Mouse (Mus musculus): ENCODE measurements at regions not wholly inside any gene's neighbourhood (a gene's known extent, or its start where the extent isn't known, plus 50 kb on each side); places are given as distances from the start of the nearest gene placed in this dataset.
"Not testable (repeated sequence)": the region's sequence is repeated elsewhere in the genome, so short reads cannot be mapped to it uniquely, and the experiment has no call there.

DNA sequence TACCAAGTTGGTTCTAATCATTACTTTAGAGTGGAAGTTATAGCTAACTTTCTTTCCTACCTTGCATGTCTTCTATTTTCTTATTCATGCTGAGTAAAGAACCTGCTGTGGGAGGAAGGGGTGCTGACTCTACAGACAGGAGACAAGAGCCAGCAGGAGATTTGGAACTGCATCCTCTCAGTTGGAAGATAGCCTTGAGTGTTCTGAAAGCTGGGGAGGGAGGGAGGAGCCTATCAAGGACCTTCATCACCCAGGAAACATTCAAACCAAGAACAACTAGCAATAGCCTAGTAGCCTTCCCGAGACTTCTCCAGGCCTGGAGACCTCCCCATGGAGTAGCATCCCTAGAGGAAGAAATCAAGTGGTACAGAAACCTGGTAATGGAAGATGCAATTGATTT, 146.1 kb upstream of the Zfp648 start:
- no peaks in the 10 kb centered on the region for H3K9me3 ChIP-seq (replicated peaks)
- no peak for ATAC-seq (ENCODE audit: insufficient number of reproducible peaks, low FRiP score)
- no peaks in the 10 kb centered on the region for H3K27me3 ChIP-seq (replicated peaks)
- no peak overlapping the region for H3K27ac ChIP-seq (ENCODE audit: poor library complexity, severe bottlenecking)
- H3K4me1 ChIP-seq (replicated peaks) = no peaks in the 10 kb centered on the region
- no peaks in the 10 kb centered on the region for H3K36me3 ChIP-seq
- H3K4me3 ChIP-seq = no peak overlapping the region
- H3K4me2 ChIP-seq = no peak overlapping the region
- 49% methylated on average over 1 of the region's 1 CpGs for WGBS
- no peak overlapping the region for H3K9ac ChIP-seq

DNA sequence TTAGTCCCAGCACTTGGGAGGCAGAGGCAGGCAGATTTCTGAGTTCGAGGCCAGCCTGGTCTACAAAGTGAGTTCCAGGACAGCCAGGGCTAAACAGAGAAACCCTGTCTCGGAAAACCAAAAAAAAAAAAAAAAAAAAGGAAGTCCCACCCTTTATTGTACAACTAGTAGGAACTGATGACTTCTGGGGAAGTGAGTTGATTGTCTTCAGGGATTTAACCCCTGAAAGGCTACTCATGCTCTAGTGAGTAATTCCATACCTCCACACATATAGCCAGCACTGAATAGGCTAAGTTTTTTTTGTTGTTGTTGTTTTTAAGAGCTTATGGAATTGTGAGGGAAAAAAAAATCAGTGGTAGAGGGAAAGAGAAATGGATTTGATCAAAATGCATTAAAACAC, 139.6 kb upstream of the Zfp648 start:
- H3K4me1 ChIP-seq (replicated peaks); H3K27me3 ChIP-seq (replicated peaks); H3K9me3 ChIP-seq (replicated peaks); H3K4me2 ChIP-seq; ATAC-seq (ENCODE audit: insufficient number of reproducible peaks, low FRiP score); H3K9ac ChIP-seq; H3K27ac ChIP-seq (ENCODE audit: poor library complexity, severe bottlenecking); H3K4me3 ChIP-seq; H3K36me3 ChIP-seq: not testable (repeated sequence)
- WGBS = 66% methylated on average over 2 of the region's 2 CpGs

DNA sequence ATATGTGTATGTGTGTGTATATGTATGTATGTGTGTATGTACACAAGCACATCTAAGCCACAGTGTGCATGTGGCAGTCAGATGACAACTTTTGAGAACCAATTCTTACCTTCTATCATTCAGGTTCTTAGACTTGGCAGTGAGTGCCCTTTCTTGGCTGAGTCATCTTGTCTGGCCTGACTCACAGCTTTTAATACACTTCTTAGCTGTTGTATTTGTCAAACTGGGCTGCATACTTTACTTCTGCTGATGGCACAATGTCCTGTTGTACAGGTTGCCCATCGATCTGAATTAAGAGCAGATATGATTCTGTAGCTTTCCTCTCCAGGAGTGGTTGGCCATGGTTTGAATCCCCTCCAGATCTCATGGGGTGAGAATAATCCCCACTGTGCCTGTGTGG, 139.1 kb upstream of the Zfp648 start:
- no peak overlapping the region for H3K4me3 ChIP-seq
- no peaks in the 10 kb centered on the region for H3K9me3 ChIP-seq (replicated peaks)
- H3K4me2 ChIP-seq = no peak overlapping the region
- no peak for ATAC-seq (ENCODE audit: insufficient number of reproducible peaks, low FRiP score)
- H3K4me1 ChIP-seq (replicated peaks) = no peaks in the 10 kb centered on the region
- 74% methylated on average over 1 of the region's 1 CpGs for WGBS
- no peaks in the 10 kb centered on the region for H3K36me3 ChIP-seq
- no peak overlapping the region for H3K9ac ChIP-seq
- no peaks in the 10 kb centered on the region for H3K27me3 ChIP-seq (replicated peaks)
- no peak overlapping the region for H3K27ac ChIP-seq (ENCODE audit: poor library complexity, severe bottlenecking)

DNA sequence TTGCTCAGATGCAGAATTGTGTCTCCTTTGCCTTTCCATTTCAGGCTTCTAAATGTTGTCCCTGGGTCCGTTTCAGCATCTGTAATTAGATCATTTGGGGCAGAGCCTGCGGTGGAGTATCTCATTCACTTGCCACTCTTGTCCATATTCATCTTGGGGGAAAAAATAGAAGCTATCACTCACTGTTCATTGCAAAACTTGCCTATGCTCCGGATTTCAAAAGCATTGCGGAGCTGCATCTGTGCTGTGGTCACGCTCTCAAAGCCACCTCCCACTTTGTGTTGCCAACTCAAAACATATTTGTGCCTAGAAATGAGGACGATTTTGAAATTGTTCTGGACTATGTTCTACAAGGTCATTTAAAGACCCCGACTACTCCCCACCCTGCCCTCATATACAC, 138.3 kb upstream of the Zfp648 start:
- no peak for ATAC-seq (ENCODE audit: insufficient number of reproducible peaks, low FRiP score)
- 78% methylated on average over 7 of the region's 7 CpGs for WGBS

DNA sequence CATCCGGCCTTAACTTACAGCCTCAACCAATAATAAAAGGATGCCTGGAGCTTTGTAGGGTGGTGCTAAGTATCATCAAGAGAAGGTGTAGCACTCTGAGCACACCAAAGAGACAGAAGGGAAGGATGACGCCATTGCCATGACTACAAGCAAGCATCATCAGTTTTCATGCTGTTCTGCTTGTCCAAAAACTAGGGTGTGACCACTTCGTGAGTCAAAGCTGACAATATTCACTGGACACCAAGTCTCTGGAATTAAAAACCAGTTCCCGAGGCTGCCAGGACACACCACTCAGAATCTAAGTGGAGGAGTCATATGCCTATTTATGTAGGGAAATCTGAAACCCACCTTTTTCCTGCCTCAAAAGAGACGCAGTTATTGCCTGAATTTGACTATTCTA, 136.4 kb upstream of the Zfp648 start:
- no peak overlapping the region for H3K27ac ChIP-seq (ENCODE audit: poor library complexity, severe bottlenecking)
- H3K36me3 ChIP-seq = no peaks in the 10 kb centered on the region
- H3K9me3 ChIP-seq (replicated peaks) = no peaks in the 10 kb centered on the region
- no peaks in the 10 kb centered on the region for H3K27me3 ChIP-seq (replicated peaks)
- no peak for ATAC-seq (ENCODE audit: insufficient number of reproducible peaks, low FRiP score)
- H3K9ac ChIP-seq = no peak overlapping the region
- no peak overlapping the region for H3K4me3 ChIP-seq
- H3K4me1 ChIP-seq (replicated peaks) = no peaks in the 10 kb centered on the region
- no peak overlapping the region for H3K4me2 ChIP-seq
- 82% methylated on average over 5 of the region's 5 CpGs for WGBS

More for the DNA sequence above, 138.3 kb upstream of the Zfp648 start:
- H3K9me3 ChIP-seq (replicated peaks) = no peaks in the 10 kb centered on the region
- H3K4me1 ChIP-seq (replicated peaks) = no peaks in the 10 kb centered on the region
- H3K9ac ChIP-seq = no peak overlapping the region
- H3K27ac ChIP-seq (ENCODE audit: poor library complexity, severe bottlenecking) = no peak overlapping the region
- no peak overlapping the region for H3K4me3 ChIP-seq
- H3K36me3 ChIP-seq = no peaks in the 10 kb centered on the region
- no peak overlapping the region for H3K4me2 ChIP-seq
- no peaks in the 10 kb centered on the region for H3K27me3 ChIP-seq (replicated peaks)

DNA sequence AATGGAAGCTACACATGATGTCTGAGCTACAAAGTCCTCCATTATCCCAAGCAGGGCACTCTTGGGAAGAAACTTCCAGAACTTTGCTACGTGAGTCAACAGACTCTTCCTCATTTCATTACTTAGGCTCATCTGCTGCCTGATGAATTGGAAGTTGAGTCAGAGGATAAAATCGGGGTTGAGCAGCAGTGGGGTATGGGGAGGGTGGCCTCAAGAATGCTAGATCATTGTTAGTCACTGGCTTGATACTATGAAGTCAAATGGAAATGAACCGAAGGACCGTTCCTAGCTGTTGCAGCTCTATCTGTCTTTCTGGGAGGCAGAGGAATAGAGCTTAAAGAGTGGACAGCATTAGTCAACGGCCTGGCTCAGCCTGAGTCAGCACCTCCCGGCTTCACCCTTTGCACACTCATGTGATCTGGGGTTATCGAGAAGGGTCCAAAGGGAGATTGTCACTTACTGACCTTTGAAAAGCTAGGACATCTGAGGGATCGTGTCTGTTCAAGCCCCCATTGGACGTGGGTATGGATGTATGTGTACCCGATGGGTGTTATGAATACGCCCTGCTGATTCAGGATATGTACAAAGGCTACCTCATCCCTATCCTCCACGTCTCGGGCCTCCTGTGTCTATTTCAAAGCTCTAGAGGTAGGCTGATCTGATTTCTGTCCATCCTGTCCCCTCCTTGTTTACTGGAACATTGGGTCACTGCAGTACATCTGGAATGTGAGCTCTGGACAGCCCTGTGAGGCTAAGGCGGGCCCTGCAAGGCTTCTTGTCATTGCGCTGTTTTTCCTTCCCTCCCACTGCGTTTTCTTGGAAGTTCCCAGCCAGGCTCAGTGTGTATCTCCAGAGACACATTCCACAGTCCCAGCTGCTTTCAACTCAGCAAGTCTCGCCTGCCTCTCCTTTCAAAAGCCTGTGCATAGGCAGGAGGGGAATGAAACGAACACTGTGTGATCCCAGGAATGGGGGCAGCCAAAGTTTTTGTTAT, 135.4 kb upstream of the Zfp648 start:
- Histone ChIP-seq H3K9ac (no peak overlapping the region), H3K4me2 (no peak overlapping the region), H3K27me3 (replicated peaks) (no peaks in the 10 kb centered on the region), H3K4me1 (replicated peaks) (no peaks in the 10 kb centered on the region), H3K9me3 (replicated peaks) (no peaks in the 10 kb centered on the region), H3K27ac (ENCODE audit: poor library complexity, severe bottlenecking) (no peak overlapping the region), H3K36me3 (no peaks in the 10 kb centered on the region), H3K4me3 (no peak overlapping the region)
- no peak for ATAC-seq (ENCODE audit: insufficient number of reproducible peaks, low FRiP score)
- 71% methylated on average over 18 of the region's 18 CpGs for WGBS

DNA sequence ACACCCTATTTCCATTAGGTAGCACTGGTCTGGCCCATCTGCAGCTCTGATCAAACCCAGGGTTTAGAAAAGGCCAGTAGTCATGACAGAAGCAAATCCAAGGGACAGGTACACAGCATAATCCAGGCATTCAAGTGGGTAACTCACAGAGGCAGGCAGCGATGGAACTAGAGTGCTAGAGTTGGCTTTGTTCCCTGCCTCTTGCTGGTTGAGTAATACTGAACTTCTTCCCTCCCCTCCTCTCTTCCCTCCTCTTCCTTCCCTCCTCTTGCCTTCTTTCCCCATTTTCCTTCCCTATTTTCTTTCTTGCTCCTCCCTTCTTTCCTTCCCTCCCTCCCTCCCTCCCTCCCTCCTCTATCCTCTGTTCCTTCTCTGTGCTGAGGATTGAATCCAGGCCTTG, 133.1 kb upstream of the Zfp648 start:
- H3K27ac ChIP-seq (ENCODE audit: poor library complexity, severe bottlenecking) = no peak overlapping the region
- no peaks in the 10 kb centered on the region for H3K9me3 ChIP-seq (replicated peaks)
- H3K4me2 ChIP-seq = no peak overlapping the region
- H3K27me3 ChIP-seq (replicated peaks) = no peaks in the 10 kb centered on the region
- H3K36me3 ChIP-seq = no peaks in the 10 kb centered on the region
- ATAC-seq (ENCODE audit: insufficient number of reproducible peaks, low FRiP score) = no peak
- no peak overlapping the region for H3K9ac ChIP-seq
- no peak overlapping the region for H3K4me3 ChIP-seq
- WGBS = 90% methylated on average over 1 of the region's 1 CpGs
- no peaks in the 10 kb centered on the region for H3K4me1 ChIP-seq (replicated peaks)

DNA sequence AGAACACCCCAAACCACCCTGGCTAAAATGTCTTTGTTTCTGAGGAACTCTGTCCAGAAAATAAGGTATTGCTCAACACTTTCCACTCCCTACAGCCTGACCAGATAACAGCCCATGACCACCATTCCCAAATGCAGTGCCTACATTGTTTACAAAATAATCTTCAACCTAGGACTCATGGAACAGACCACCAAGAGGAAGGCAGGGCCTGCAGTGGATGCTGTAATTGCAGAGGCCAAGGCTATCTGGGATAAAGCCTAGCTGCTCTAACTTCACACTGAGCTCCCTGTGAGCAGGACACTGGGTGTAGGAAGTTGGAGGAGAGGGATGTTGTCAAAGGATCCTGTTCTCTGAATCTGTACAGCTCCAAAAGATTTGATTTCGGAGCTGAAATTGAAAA, 126.7 kb upstream of the Zfp648 start:
- no peak for ATAC-seq (ENCODE audit: insufficient number of reproducible peaks, low FRiP score)
- Histone ChIP-seq H3K9me3 (replicated peaks) (no peaks in the 10 kb centered on the region), H3K4me2 (no peak overlapping the region), H3K4me1 (replicated peaks) (no peaks in the 10 kb centered on the region), H3K36me3 (no peaks in the 10 kb centered on the region), H3K27ac (ENCODE audit: poor library complexity, severe bottlenecking) (no peak overlapping the region), H3K9ac (no peak overlapping the region), H3K27me3 (replicated peaks) (no peaks in the 10 kb centered on the region; the same call in 1 of the 2 replicates), H3K4me3 (no peak overlapping the region)
- WGBS = 90% methylated on average over 1 of the region's 1 CpGs

DNA sequence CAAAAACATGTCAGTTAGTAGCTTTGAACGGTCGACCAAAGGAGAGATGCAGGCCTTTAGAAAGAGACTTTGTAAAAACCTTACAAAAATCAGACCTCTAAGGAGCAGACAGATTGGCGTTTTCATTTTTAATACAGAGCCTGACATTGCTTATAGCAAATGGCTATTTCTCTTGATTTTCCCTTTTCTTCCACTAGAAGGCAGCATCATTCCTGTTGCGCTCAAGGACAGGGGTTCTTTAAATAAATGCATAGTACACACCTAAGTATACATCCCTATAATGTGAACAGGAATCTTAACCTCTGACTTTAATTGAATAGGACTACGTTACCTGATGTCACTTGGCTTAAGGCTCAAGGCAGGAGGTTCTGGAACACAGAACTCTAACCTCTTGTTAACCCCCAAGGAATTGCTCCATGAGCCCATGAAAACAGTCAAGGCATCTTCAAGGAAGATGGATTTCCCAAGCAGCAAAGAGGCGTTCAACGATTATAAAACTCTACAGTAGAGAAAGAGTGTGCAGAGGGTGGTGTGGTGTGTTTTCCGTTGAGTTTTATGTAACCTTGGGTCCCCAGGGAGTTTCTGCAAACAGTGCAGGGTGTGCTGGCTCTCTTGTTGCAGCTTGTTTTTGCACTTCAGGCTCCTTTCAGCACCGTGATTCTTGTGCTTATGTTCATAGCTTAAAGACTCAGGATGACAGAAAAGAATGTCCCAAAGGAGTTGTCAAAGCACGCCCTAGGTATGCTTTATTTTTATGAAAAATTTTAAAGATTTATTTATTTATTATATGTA, 124.1 kb upstream of the Zfp648 start:
- H3K4me1 ChIP-seq (replicated peaks) = no peaks in the 10 kb centered on the region
- no peak for ATAC-seq (ENCODE audit: insufficient number of reproducible peaks, low FRiP score)
- no peaks in the 10 kb centered on the region; the same call in 1 of the 2 replicates for H3K27me3 ChIP-seq (replicated peaks)
- H3K4me2 ChIP-seq = no peak overlapping the region
- H3K9ac ChIP-seq = no peak overlapping the region
- H3K9me3 ChIP-seq (replicated peaks) = no peaks in the 10 kb centered on the region
- no peak overlapping the region for H3K4me3 ChIP-seq
- 59% methylated on average over 10 of the region's 10 CpGs for WGBS
- H3K36me3 ChIP-seq = no peaks in the 10 kb centered on the region
- no peak overlapping the region for H3K27ac ChIP-seq (ENCODE audit: poor library complexity, severe bottlenecking)

DNA sequence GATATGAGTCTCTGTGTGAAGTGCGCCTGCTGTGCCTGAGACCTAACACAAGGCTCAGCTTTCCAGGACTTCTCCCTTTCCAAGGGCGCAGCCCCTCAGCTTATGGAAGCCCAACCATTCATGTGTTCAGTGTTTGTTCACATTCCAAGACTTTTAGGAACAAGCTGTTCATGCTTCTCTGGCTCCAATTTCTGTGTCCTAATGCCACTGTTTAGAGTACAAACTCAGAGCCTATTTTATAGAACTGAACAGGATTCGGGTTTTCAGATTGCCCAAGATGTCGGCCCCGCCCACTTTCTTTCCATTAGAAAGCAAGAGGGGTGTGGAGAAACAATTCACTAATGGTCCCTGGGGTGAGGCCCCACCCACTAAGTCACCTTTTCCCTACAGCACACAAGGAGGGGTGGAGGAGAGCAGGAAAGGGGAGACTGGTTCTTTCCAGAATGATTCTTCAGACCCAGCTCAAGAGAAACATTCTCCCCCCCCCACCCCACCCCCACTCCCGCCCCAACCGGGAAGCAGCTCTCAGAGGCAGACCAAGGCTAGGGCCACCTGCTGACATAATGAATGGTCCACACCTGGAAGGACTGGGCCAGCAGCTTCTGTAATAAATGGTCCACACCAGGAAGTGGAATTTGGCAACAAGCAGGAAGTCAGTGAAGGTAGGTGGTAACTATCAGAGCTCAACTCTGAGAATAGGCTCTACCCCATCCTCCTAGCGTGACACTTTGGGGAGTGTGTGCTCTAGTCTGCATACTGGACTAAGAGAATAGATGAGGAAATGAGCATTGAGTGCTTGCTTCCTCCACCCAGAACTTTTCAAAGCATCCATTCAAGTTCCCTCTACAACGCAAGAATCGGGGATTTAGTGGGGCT, 120.2 kb upstream of the Zfp648 start:
- no peaks in the 10 kb centered on the region; the same call in 1 of the 2 replicates for H3K27me3 ChIP-seq (replicated peaks)
- no peak; the same call in 1 of the 2 replicates for ATAC-seq (ENCODE audit: insufficient number of reproducible peaks, low FRiP score)

DNA sequence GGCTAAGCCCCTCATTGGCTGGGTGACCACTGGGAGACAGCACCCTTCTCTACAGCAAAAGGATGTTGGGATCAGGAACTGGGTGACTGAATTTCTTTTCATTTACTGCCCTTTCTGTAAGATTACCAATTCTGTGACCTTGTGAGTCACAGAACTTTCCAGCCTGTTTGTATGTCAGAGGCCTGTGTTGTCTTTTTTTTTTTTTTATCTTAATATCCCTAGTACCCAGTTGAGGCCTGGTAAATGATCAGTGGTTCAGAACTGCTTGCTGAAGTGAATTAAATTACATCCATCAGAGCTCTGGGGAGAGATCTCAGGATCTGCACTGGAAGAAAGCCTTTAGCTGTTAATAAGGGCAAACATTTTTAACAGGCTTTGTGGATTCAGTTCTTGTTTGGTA, 114.8 kb upstream of the Zfp648 start:
- Histone ChIP-seq H3K4me3 (no peak overlapping the region), H3K4me1 (replicated peaks) (peaks cover 11% of the 10 kb centered on the region), H3K4me2 (no peak overlapping the region), H3K27ac (ENCODE audit: poor library complexity, severe bottlenecking) (no peak overlapping the region), H3K27me3 (replicated peaks) (no peaks in the 10 kb centered on the region), H3K36me3 (no peaks in the 10 kb centered on the region), H3K9me3 (replicated peaks) (no peaks in the 10 kb centered on the region), H3K9ac (no peak overlapping the region)
- ATAC-seq (ENCODE audit: insufficient number of reproducible peaks, low FRiP score) = no peak

More for the DNA sequence above, 120.2 kb upstream of the Zfp648 start:
- H3K9me3 ChIP-seq (replicated peaks) = no peaks in the 10 kb centered on the region
- no peak overlapping the region for H3K4me2 ChIP-seq
- no peaks in the 10 kb centered on the region for H3K4me1 ChIP-seq (replicated peaks)
- no peak overlapping the region for H3K9ac ChIP-seq
- H3K27ac ChIP-seq (ENCODE audit: poor library complexity, severe bottlenecking) = no peak overlapping the region
- no peaks in the 10 kb centered on the region for H3K36me3 ChIP-seq
- WGBS = 54% methylated on average over 10 of the region's 10 CpGs
- H3K4me3 ChIP-seq = no peak overlapping the region
